In the genomic region with DNA sequence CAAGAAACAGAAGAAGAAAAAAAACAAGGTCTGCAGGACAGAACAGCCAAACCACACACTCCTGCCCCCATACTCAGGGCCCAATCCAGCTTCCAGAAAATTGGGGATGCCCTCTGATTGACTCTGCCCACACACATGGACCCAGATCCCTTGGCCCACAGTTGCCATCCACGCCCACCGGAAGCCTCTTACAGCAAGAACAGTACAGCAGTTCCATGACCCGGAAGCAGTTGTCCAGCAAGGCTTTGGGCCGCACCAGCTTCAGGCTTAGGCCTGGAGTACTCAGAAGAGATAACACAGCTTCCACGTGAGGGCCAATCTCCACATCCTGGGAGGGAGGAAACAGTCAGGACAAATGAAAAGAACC, we compare ENCODE assay signal across 20 mouse cellular contexts. TPM values are rescaled to one million over a fixed set of nuclear protein-coding genes. Genes with fewer than 3 reads are reported as not detected.
DNase-seq lines count a peak whose midpoint lies in the region; ATAC-seq lines count a peak whose summit lies in the region.
"Had no signal": no experiment of that assay in that cellular context is flagged by ENCODE, and none has a peak within 500 bp of the region (broad histone marks: within the 10 kb centered on the region; RNA-seq: fewer than 3 reads in every experiment).

No protein-coding gene starts in this region.

- no peak for ATAC-seq in forebrain, embryonic 11.5 days (replicated peaks; ENCODE audit: low FRiP score)
- ATAC-seq in forebrain, embryonic 14.5 days: no peak
- ATAC-seq: forebrain, embryonic 16.5 days had no signal

- H3K4me1 ChIP-seq in forebrain, embryonic 11.5 days (replicated peaks; ENCODE audit: control insufficient read depth, insufficient read depth, low read length): no peaks in the 10 kb centered on the region
- no peaks in the 10 kb centered on the region for H3K4me1 ChIP-seq in forebrain, embryonic 14.5 days (ENCODE audit: control insufficient read depth, insufficient read depth, low read length)
- H3K4me1 ChIP-seq: embryonic facial prominence, embryonic 12.5 days; embryonic facial prominence, embryonic 15.5 days; forebrain, embryonic 12.5 days; hindbrain, embryonic 12.5 days; hindbrain, embryonic 15.5 days had no signal

- peaks cover 14% of the 10 kb centered on the region; the same call in 1 of the 2 replicates for H3K36me3 ChIP-seq in forebrain, embryonic 11.5 days (ENCODE audit: control insufficient read depth, insufficient read depth, low read length)
- H3K36me3 ChIP-seq in forebrain, embryonic 14.5 days (ENCODE audit: control insufficient read depth, insufficient read depth, low read length): peaks cover 28% of the 10 kb centered on the region

- peak; percentile 50 for DNase-seq in forebrain, embryonic 11.5 days (ENCODE audit: low spot score)
- no peak for DNase-seq in forebrain, embryonic 14.5 days (ENCODE audit: low spot score)
- DNase-seq in kidney, postnatal 10 days: peak; percentile 22
- no peak for DNase-seq in kidney, postnatal 25 days
- peak; percentile 89 for DNase-seq in R1 (ENCODE audit: low read depth, low spot score)
- DNase-seq in layer of hippocampus, postnatal 36 days: no peak
- DNase-seq in thymus, postnatal 4 days: no peak
- DNase-seq: adrenal gland, postnatal 14 days; cerebellum, adult 11 months; gastrocnemius, postnatal 14 days; heart, adult 2 months; heart, postnatal 14 days had no signal

- H3K4me2 ChIP-seq in forebrain, embryonic 11.5 days (ENCODE audit: low read depth, low read length, severe bottlenecking): no peak overlapping the region
- no peak overlapping the region for H3K4me2 ChIP-seq in forebrain, embryonic 14.5 days (ENCODE audit: low read length)
- H3K4me2 ChIP-seq: embryonic facial prominence, embryonic 12.5 days; embryonic facial prominence, embryonic 15.5 days; forebrain, embryonic 12.5 days; heart, embryonic 13.5 days; hindbrain, embryonic 12.5 days; hindbrain, embryonic 15.5 days had no signal

- no peaks in the 10 kb centered on the region for H3K9me3 ChIP-seq in forebrain, embryonic 11.5 days (ENCODE audit: control insufficient read depth, low read length)
- H3K9me3 ChIP-seq in forebrain, embryonic 14.5 days (replicated peaks; ENCODE audit: control insufficient read depth, low read length): no peaks in the 10 kb centered on the region
- H3K9me3 ChIP-seq: embryonic facial prominence, embryonic 12.5 days; embryonic facial prominence, embryonic 15.5 days; forebrain, embryonic 12.5 days; heart, embryonic 10.5 days; heart, embryonic 13.5 days; hindbrain, embryonic 12.5 days; hindbrain, embryonic 15.5 days had no signal

- no peak overlapping the region for H3K4me3 ChIP-seq in forebrain, embryonic 11.5 days (ENCODE audit: low read depth, low read length)
- H3K4me3 ChIP-seq in forebrain, embryonic 14.5 days (ENCODE audit: low read depth, low read length): no peak overlapping the region
- H3K4me3 ChIP-seq: embryonic facial prominence, embryonic 12.5 days; embryonic facial prominence, embryonic 15.5 days; forebrain, embryonic 12.5 days; heart, adult 2 months; heart, embryonic 10.5 days; heart, embryonic 13.5 days; hindbrain, embryonic 12.5 days; hindbrain, embryonic 15.5 days had no signal

- no peak overlapping the region for H3K27ac ChIP-seq in forebrain, embryonic 11.5 days (ENCODE audit: low read depth, low read length)
- H3K27ac ChIP-seq in forebrain, embryonic 14.5 days (ENCODE audit: low read depth, low read length): no peak overlapping the region
- H3K27ac ChIP-seq: embryonic facial prominence, embryonic 12.5 days; embryonic facial prominence, embryonic 15.5 days; forebrain, embryonic 12.5 days; heart, adult 2 months; heart, embryonic 10.5 days; heart, embryonic 13.5 days; hindbrain, embryonic 12.5 days; hindbrain, embryonic 15.5 days had no signal

- no peaks in the 10 kb centered on the region for H3K27me3 ChIP-seq in forebrain, embryonic 11.5 days (ENCODE audit: control insufficient read depth, insufficient read depth, low read length)
- no peaks in the 10 kb centered on the region for H3K27me3 ChIP-seq in forebrain, embryonic 14.5 days (replicated peaks; ENCODE audit: control insufficient read depth, insufficient read depth, low read length)
- H3K27me3 ChIP-seq: embryonic facial prominence, embryonic 12.5 days; embryonic facial prominence, embryonic 15.5 days; forebrain, embryonic 12.5 days; heart, embryonic 13.5 days; hindbrain, embryonic 12.5 days; hindbrain, embryonic 15.5 days had no signal

- WGBS in forebrain, embryonic 11.5 days: 88% methylated on average over 5 of the region's 5 CpGs
- 91% methylated on average over 5 of the region's 5 CpGs for WGBS in forebrain, embryonic 14.5 days

- no peak overlapping the region for H3K9ac ChIP-seq in forebrain, embryonic 11.5 days (ENCODE audit: low read length)
- no peak overlapping the region for H3K9ac ChIP-seq in forebrain, embryonic 14.5 days (ENCODE audit: low read length)
- H3K9ac ChIP-seq: embryonic facial prominence, embryonic 12.5 days; embryonic facial prominence, embryonic 15.5 days; forebrain, embryonic 12.5 days; heart, embryonic 13.5 days; hindbrain, embryonic 12.5 days; hindbrain, embryonic 15.5 days had no signal

RNA-seq across cellular contexts. Expression of a gene that starts 21.2 kb away (rescaled TPM):
- polyA plus RNA-seq in forebrain, embryonic 11.5 days (2014; fragmentation: Nextera tagmentation; extraction: Ambion mirVana): 15.8 and 17.6 TPM in 2 replicates
- 16.5 and 20.1 TPM in 2 replicates for polyA plus RNA-seq in forebrain, embryonic 14.5 days (2014; fragmentation: Nextera tagmentation; extraction: Ambion mirVana)
- 100 to 1,000 TPM; 218 to 225 TPM for total RNA-seq in layer of hippocampus, postnatal 36 days (2021)

Comparison
In these comparisons a context has a peak if more than half of its experiments do, and no peak if none do; other contexts are left out.
1. DNase-seq: peak in forebrain, embryonic 11.5 days (single experiment), kidney, postnatal 10 days (single experiment) and R1 (single experiment); none in forebrain, embryonic 14.5 days (single experiment), kidney, postnatal 25 days (0 of 2), layer of hippocampus, postnatal 36 days (0 of 2) and thymus, postnatal 4 days (single experiment).